Mouse (Mus musculus): ENCODE results near the gene Fam219a.

GRCm38 (mm10) chr4:41519195-41519594 is 50.1 kb downstream of the Fam219a start:
- TF ChIP-seq CHD2 (IDR thresholded peaks at IDR 0.05; ENCODE audit: low read depth, low read length) (no peak), ZC3H11A (IDR thresholded peaks at IDR 0.05; ENCODE audit: borderline replicate concordance, low read depth, low read length) (no peak)

Data from ES-E14 (cell line).